Mouse (Mus musculus) heart, adult 2 months (tissue): ENCODE measurements around the gene Nptn. TPM values are rescaled to one million over a fixed set of nuclear protein-coding genes. Genes with fewer than 3 reads are reported as not detected.

ENCODE experiments used
- DNase-seq, 2 experiments: peaks; one replicate each; pipeline ENCODE4 v3.0.0; 2021
- H3K27ac ChIP-seq: fragments of 200-600 bp; 2 replicates; pipeline ENCODE4 v1.8.1; 2022
- H3K27me3 ChIP-seq: fragments of 200-500 bp; 2 replicates; pipeline ENCODE4 v1.6.1; 2012; ENCODE audit warnings: mild to moderate bottlenecking, low read length, inconsistent platforms, mixed read lengths; ENCODE audit not compliant: control insufficient read depth, insufficient read depth
- H3K36me3 ChIP-seq: fragments of 200-500 bp; 2 replicates; pipeline ENCODE4 v1.6.1; 2012; ENCODE audit warnings: low read length, inconsistent platforms; ENCODE audit not compliant: control insufficient read depth, insufficient read depth
- H3K4me1 ChIP-seq: fragments of 200-500 bp; 2 replicates; pipeline ENCODE4 v1.6.1; 2011; ENCODE audit warnings: low read length; ENCODE audit not compliant: control insufficient read depth, insufficient read depth
- H3K4me3 ChIP-seq: fragments of 200-600 bp; 2 replicates; pipeline ENCODE4 v1.8.1; 2022
- H3K79me2 ChIP-seq: fragments of 200-500 bp; replicated peaks from 2 replicates; pipeline ENCODE4 v1.6.1; 2012; ENCODE audit warnings: mild to moderate bottlenecking, inconsistent platforms, low read length, moderate library complexity, mixed read lengths; ENCODE audit not compliant: control insufficient read depth, insufficient read depth
- H3K9ac ChIP-seq: fragments of 200-500 bp; 2 replicates; pipeline ENCODE4 v1.6.1; 2012; ENCODE audit warnings: low read depth, mild to moderate bottlenecking, control low read depth, inconsistent platforms, low read length, mixed read lengths
- CTCF ChIP-seq: fragments of 200-600 bp; IDR thresholded peaks from 2 replicates; pipeline ENCODE4 v1.8.1; 2022; ENCODE audit warnings: antibody characterized with exemption, mild to moderate bottlenecking, moderate library complexity
- EP300 ChIP-seq: fragments of 200-500 bp; IDR thresholded peaks from 2 replicates; pipeline ENCODE4 v1.6.1; 2011; ENCODE audit warnings: low read depth, low read length, control low read depth; ENCODE audit not compliant: insufficient read depth
- POLR2A ChIP-seq: fragments of 200-500 bp; IDR thresholded peaks from 2 replicates; pipeline ENCODE4 v1.6.1; 2011; ENCODE audit warnings: mild to moderate bottlenecking, low read depth, low read length, control low read depth; ENCODE audit not compliant: insufficient read depth
- WGBS: fragments of 180-500 bp; shearing (Covaris S2); methylation state at CpG from one replicate; pipeline ENCODE4 v1.1.7; 2018; 5-methylcytosine and 5-hydroxymethylcytosine counted together
- intact Hi-C: fragments of 180-260 bp; cut with DNase I; formaldehyde crosslinking; loops from one replicate; pipeline ENCODE4 v1.15.1; 2025
- polyA plus RNA-seq: library from polyadenylated mRNA; depleted of rRNA; stranded (reverse); fragments of >200 nt; gene quantifications from 2 replicates; pipeline ENCODE4 v1.2.3, GENCODE M21; 2012
- total RNA-seq, 2 experiments: library from RNA; stranded (reverse); gene quantifications; 2 replicates each; pipeline ENCODE4 v1.2.3; 2021

The Nptn gene
- total and polyA plus RNA-seq, 3 experiments = 123 to 282 (median 124) TPM

DNA sequence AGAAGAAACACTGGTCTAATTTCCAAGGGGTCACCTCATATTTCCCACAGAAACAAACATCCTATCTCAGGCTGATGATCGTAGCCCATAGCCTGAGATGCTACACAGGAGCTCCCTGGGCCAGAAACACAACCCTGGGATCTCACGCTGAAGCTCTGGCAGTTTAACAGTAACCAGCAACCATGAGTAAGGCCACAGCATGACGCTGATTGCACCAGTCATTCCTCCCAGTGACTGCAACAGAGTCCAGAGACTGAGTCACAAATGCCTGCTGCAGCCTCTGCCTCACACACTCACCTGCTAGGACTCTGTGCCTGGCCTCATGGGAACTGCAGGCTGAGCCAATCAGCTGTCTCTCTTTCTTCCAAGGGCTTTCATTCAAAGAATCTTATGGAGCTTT is 87.0 kb downstream of the Nptn start:
- peaks cover 3% of the 10 kb centered on the region for H3K4me1 ChIP-seq
- H3K27me3 ChIP-seq = no peaks in the 10 kb centered on the region
- no peaks in the 10 kb centered on the region for H3K36me3 ChIP-seq
- TF ChIP-seq POLR2A = no peak
- 60% methylated on average over 3 of the region's 3 CpGs for WGBS
- no peak for DNase-seq
- H3K9ac ChIP-seq = no peak overlapping the region
- no peaks in the 10 kb centered on the region for H3K79me2 ChIP-seq
- H3K4me3 ChIP-seq = no peak overlapping the region
- H3K27ac ChIP-seq = no peak overlapping the region
- intact Hi-C loops = no loop called here

DNA sequence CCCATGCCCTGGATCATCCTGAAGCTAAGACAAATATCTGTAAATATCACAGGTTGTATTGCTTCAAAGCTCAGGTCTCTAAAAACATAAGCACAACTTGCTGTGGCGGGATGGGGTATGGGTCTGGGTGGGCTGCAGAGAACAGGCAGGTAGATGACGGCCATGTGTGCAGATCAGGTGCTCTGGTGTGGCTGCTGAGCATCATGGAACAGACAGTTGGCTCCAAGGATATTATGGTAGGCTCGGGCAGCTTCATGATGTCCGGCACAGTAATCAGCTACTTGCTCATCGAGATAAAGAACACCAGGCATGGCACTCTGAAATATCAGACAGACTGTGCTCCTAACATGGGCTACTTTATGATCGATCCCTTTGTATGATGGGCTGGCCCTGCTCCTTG is 87.8 kb downstream of the Nptn start:
- 80% methylated on average over 6 of the region's 6 CpGs for WGBS

GRCm38 (mm10) chr9:58672474-58672873 is 90.4 kb downstream of the Nptn start:
- Histone ChIP-seq H3K4me3 (no peak overlapping the region), H3K27me3 (no peaks in the 10 kb centered on the region), H3K79me2 (no peaks in the 10 kb centered on the region), H3K36me3 (no peaks in the 10 kb centered on the region), H3K9ac (no peak overlapping the region), H3K27ac (no peak overlapping the region), H3K4me1 (peaks cover 3% of the 10 kb centered on the region)
- peak; percentile 32 to 62 for DNase-seq
- WGBS = 29% methylated on average over 4 of the region's 4 CpGs
- intact Hi-C loops = no loop called here
- TF ChIP-seq CTCF = no peak
- TF ChIP-seq POLR2A = no peak

More for the DNA sequence above, 87.8 kb downstream of the Nptn start:
- Histone ChIP-seq H3K4me1 (peaks cover 3% of the 10 kb centered on the region), H3K36me3 (no peaks in the 10 kb centered on the region), H3K4me3 (no peak overlapping the region), H3K27ac (no peak overlapping the region), H3K9ac (no peak overlapping the region), H3K27me3 (no peaks in the 10 kb centered on the region), H3K79me2 (no peaks in the 10 kb centered on the region)
- no peak for DNase-seq
- intact Hi-C loops = no loop called here
- TF ChIP-seq EP300 (no peak), POLR2A (no peak), CTCF (no peak)

DNA sequence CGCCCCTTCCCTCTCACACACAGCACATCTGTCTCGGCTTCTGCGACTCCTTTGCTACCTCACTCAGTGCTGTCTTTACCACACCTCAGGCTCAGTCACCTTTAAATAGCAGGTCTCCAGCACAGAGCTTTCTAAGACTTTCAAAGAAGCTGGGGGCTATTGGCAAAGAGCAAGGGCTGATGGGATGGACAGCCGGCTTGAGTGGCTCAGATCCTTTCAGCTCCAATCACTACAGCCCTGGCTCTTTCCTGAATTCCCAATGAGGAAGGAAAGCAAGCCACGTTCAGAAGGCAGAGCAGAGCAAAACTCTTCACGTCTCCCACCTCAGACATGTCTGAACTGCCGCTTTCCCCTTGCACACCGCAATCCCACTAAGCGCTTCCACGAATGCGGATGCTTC is 92.7 kb downstream of the Nptn start:
- 79% methylated on average over 11 of the region's 11 CpGs for WGBS
- Histone ChIP-seq H3K27me3 (no peaks in the 10 kb centered on the region), H3K79me2 (no peaks in the 10 kb centered on the region), H3K36me3 (no peaks in the 10 kb centered on the region), H3K4me1 (peaks cover 3% of the 10 kb centered on the region), H3K4me3 (no peak overlapping the region), H3K9ac (no peak overlapping the region), H3K27ac (no peak overlapping the region)
- DNase-seq = no peak
- intact Hi-C loops = no loop called here
- TF ChIP-seq CTCF (no peak), POLR2A (no peak), EP300 (no peak)

GRCm38 (mm10) chr9:58675371-58675770 is 93.3 kb downstream of the Nptn start:
- 58% methylated on average over 6 of the region's 6 CpGs for WGBS
- TF ChIP-seq EP300 = no peak
- DNase-seq = no peak
- Histone ChIP-seq H3K79me2 (no peaks in the 10 kb centered on the region), H3K9ac (no peak overlapping the region), H3K4me1 (peaks cover 3% of the 10 kb centered on the region), H3K36me3 (no peaks in the 10 kb centered on the region), H3K27ac (no peak overlapping the region), H3K27me3 (no peaks in the 10 kb centered on the region), H3K4me3 (no peak overlapping the region)
- intact Hi-C loops = no loop called here

DNA sequence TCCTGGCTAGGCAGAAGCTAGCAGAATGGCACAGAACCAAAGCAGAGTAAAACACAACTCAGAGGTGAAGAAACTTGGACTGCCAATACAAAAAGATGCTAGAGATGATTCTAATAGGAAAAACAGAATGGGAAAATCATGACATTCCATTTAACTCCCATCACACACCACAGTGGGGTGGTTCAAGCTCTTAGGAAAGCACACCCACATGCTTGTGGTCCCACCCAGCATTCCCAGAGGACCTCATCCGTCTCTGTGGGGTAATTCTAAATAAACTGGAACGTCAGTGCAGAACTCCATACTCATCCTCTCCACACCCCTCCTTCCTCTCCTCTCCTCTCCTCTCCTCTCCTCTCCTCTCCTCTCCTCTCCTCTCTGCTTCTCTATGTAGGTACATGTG is 99.4 kb downstream of the Nptn start:
- intact Hi-C loops = no loop called here
- H3K27ac ChIP-seq = no peak overlapping the region
- DNase-seq = no peak
- no peaks in the 10 kb centered on the region for H3K4me1 ChIP-seq
- H3K9ac ChIP-seq = no peak overlapping the region
- WGBS = 33% methylated on average over 2 of the region's 2 CpGs
- no peak overlapping the region for H3K4me3 ChIP-seq
- H3K27me3 ChIP-seq = no peaks in the 10 kb centered on the region
- no peaks in the 10 kb centered on the region for H3K36me3 ChIP-seq
- TF ChIP-seq POLR2A (no peak), EP300 (no peak), CTCF (no peak)
- H3K79me2 ChIP-seq = no peaks in the 10 kb centered on the region

GRCm38 (mm10) chr9:58682106-58682505 is 100.1 kb downstream of the Nptn start:
- intact Hi-C loops = no loop called here
- Histone ChIP-seq H3K27me3 (no peaks in the 10 kb centered on the region), H3K79me2 (no peaks in the 10 kb centered on the region), H3K36me3 (no peaks in the 10 kb centered on the region), H3K9ac (no peak overlapping the region), H3K4me1 (no peaks in the 10 kb centered on the region), H3K27ac (no peak overlapping the region), H3K4me3 (no peak overlapping the region)
- TF ChIP-seq EP300 (no peak), POLR2A (no peak), CTCF (no peak)
- 67% methylated on average over 6 of the region's 6 CpGs for WGBS
- no peak for DNase-seq
